Mouse (Mus musculus): ENCODE measurements at regions not wholly inside any gene's neighbourhood (a gene's known extent, or its start where the extent isn't known, plus 50 kb on each side); places are given as distances from the start of the nearest gene placed in this dataset.

DNA sequence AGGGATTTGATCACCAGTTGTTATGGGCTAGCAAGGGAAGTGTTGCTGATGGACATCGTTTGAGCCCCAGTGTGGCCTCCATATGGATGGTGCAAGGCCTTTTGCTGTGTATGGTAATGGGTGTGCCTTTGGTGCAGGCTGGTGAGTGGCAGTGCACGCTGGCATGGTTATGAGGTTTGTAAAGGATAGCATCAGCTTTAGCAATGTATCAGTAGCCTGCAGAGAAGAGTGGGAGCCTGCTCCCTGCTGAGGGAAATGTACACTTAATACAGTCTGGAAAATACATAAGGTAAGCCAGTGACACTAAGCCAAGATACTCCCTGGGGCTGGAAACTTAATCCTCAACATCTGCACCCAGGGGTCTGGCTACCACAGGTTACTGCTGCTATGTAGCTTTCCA, 58.4 kb upstream of the 1500015O10Rik start:
- TF ChIP-seq CTCF (IDR thresholded peaks at IDR 0.05): no peak
- TF ChIP-seq POLR2A (IDR thresholded peaks at IDR 0.05; ENCODE audit: insufficient read depth, low read depth, low read length): no peak
